Mouse (Mus musculus): ENCODE measurements at regions not wholly inside any gene's neighbourhood (a gene's known extent, or its start where the extent isn't known, plus 50 kb on each side); places are given as distances from the start of the nearest gene placed in this dataset.

- ATAC-seq (ENCODE audit: insufficient read depth, low FRiP score, low TSS enrichment), result no peak
- H3K9me3 ChIP-seq (ENCODE audit: control insufficient read depth, low read length), result no peaks in the 10 kb centered on the region
These were observed 106.3 kb upstream of the Lyplal1 start for GRCm38 (mm10) chr1:186223417-186223816.

GRCm38 (mm10) chr1:186218995-186219394 is 101.9 kb upstream of the Lyplal1 start:
- Histone ChIP-seq H3K4me1 (ENCODE audit: control insufficient read depth, insufficient read depth, low read length) (peaks cover 4% of the 10 kb centered on the region; the same call in 1 of the 2 replicates), H3K9ac (ENCODE audit: low read length) (no peak overlapping the region), H3K4me3 (ENCODE audit: low read depth, low read length) (no peak overlapping the region), H3K4me2 (ENCODE audit: low read depth) (no peak overlapping the region), H3K9me3 (ENCODE audit: control insufficient read depth, low read length) (no peaks in the 10 kb centered on the region), H3K27ac (ENCODE audit: low read depth, low read length) (no peak overlapping the region), H3K27me3 (ENCODE audit: control insufficient read depth, insufficient read depth, low read length) (no peaks in the 10 kb centered on the region), H3K36me3 (ENCODE audit: control insufficient read depth, insufficient read depth, low read length) (no peaks in the 10 kb centered on the region)
- 91% methylated on average over 4 of the region's 4 CpGs for WGBS
- ATAC-seq (ENCODE audit: insufficient read depth, low FRiP score, low TSS enrichment), result no peak
- no peak for DNase-seq (ENCODE audit: low spot score)

More at GRCm38 (mm10) chr1:186223417-186223816, 106.3 kb upstream of the Lyplal1 start:
- Histone ChIP-seq H3K27me3 (ENCODE audit: control insufficient read depth, insufficient read depth, low read length) (no peaks in the 10 kb centered on the region), H3K4me2 (ENCODE audit: low read depth) (no peak overlapping the region), H3K9ac (ENCODE audit: low read length) (no peak overlapping the region), H3K27ac (ENCODE audit: low read depth, low read length) (peak overlapping the region; percentile 31; the same call in 1 of the 2 replicates), H3K4me1 (ENCODE audit: control insufficient read depth, insufficient read depth, low read length) (peaks cover 4% of the 10 kb centered on the region; the same call in 1 of the 2 replicates), H3K36me3 (ENCODE audit: control insufficient read depth, insufficient read depth, low read length) (no peaks in the 10 kb centered on the region), H3K4me3 (ENCODE audit: low read depth, low read length) (no peak overlapping the region)
- peak; percentile 22 for DNase-seq (ENCODE audit: low spot score)
- WGBS, result 31% methylated on average over 7 of the region's 7 CpGs

- ATAC-seq (ENCODE audit: insufficient read depth, low FRiP score, low TSS enrichment) (no peak), DNase-seq (ENCODE audit: low spot score) (no peak)
- Histone ChIP-seq H3K4me3 (ENCODE audit: low read depth, low read length) (no peak overlapping the region), H3K9me3 (ENCODE audit: control insufficient read depth, low read length) (no peaks in the 10 kb centered on the region), H3K27me3 (ENCODE audit: control insufficient read depth, insufficient read depth, low read length) (no peaks in the 10 kb centered on the region), H3K27ac (ENCODE audit: low read depth, low read length) (no peak overlapping the region), H3K9ac (ENCODE audit: low read length) (no peak overlapping the region), H3K4me2 (ENCODE audit: low read depth) (no peak overlapping the region), H3K36me3 (ENCODE audit: control insufficient read depth, insufficient read depth, low read length) (no peaks in the 10 kb centered on the region), H3K4me1 (ENCODE audit: control insufficient read depth, insufficient read depth, low read length) (no peaks in the 10 kb centered on the region)
- 21% methylated on average over 3 of the region's 3 CpGs for WGBS
These were observed 100.1 kb upstream of the Lyplal1 start for GRCm38 (mm10) chr1:186217198-186217597.

- no peaks in the 10 kb centered on the region for H3K27me3 ChIP-seq (ENCODE audit: control insufficient read depth, insufficient read depth, low read length)
- H3K4me3 ChIP-seq (ENCODE audit: low read depth, low read length), result no peak overlapping the region
- H3K4me2 ChIP-seq (ENCODE audit: low read depth), result no peak overlapping the region
- H3K9me3 ChIP-seq (ENCODE audit: control insufficient read depth, low read length), result no peaks in the 10 kb centered on the region
- no peak overlapping the region for H3K27ac ChIP-seq (ENCODE audit: low read depth, low read length)
- H3K9ac ChIP-seq (ENCODE audit: low read length), result no peak overlapping the region
- 87% methylated on average over 1 of the region's 1 CpGs for WGBS
- DNase-seq (ENCODE audit: low spot score) (no peak), ATAC-seq (ENCODE audit: insufficient read depth, low FRiP score, low TSS enrichment) (no peak)
- H3K36me3 ChIP-seq (ENCODE audit: control insufficient read depth, insufficient read depth, low read length), result no peaks in the 10 kb centered on the region
- H3K4me1 ChIP-seq (ENCODE audit: control insufficient read depth, insufficient read depth, low read length), result no peaks in the 10 kb centered on the region
These were observed 87.0 kb upstream of the Lyplal1 start for GRCm38 (mm10) chr1:186204151-186204550.

GRCm38 (mm10) chr1:186202536-186202935 is 85.4 kb upstream of the Lyplal1 start:
- no peak for ATAC-seq (ENCODE audit: insufficient read depth, low FRiP score, low TSS enrichment)
- Histone ChIP-seq H3K9ac (ENCODE audit: low read length) (no peak overlapping the region), H3K4me1 (ENCODE audit: control insufficient read depth, insufficient read depth, low read length) (no peaks in the 10 kb centered on the region), H3K9me3 (ENCODE audit: control insufficient read depth, low read length) (no peaks in the 10 kb centered on the region), H3K36me3 (ENCODE audit: control insufficient read depth, insufficient read depth, low read length) (no peaks in the 10 kb centered on the region), H3K4me3 (ENCODE audit: low read depth, low read length) (no peak overlapping the region), H3K4me2 (ENCODE audit: low read depth) (no peak overlapping the region), H3K27me3 (ENCODE audit: control insufficient read depth, insufficient read depth, low read length) (no peaks in the 10 kb centered on the region), H3K27ac (ENCODE audit: low read depth, low read length) (no peak overlapping the region)
- no peak for DNase-seq (ENCODE audit: low spot score)

- DNase-seq (ENCODE audit: low spot score), result no peak
- WGBS, result 79% methylated on average over 1 of the region's 1 CpGs
- H3K4me3 ChIP-seq (ENCODE audit: low read depth, low read length), result no peak overlapping the region
These were observed 81.3 kb upstream of the Lyplal1 start for GRCm38 (mm10) chr1:186198391-186198790.

GRCm38 (mm10) chr1:186197057-186197456 is 79.9 kb upstream of the Lyplal1 start:
- Histone ChIP-seq H3K4me1 (ENCODE audit: control insufficient read depth, insufficient read depth, low read length) (no peaks in the 10 kb centered on the region), H3K4me3 (ENCODE audit: low read depth, low read length) (no peak overlapping the region), H3K9me3 (ENCODE audit: control insufficient read depth, low read length) (no peaks in the 10 kb centered on the region), H3K4me2 (ENCODE audit: low read depth) (no peak overlapping the region), H3K27ac (ENCODE audit: low read depth, low read length) (no peak overlapping the region), H3K36me3 (ENCODE audit: control insufficient read depth, insufficient read depth, low read length) (no peaks in the 10 kb centered on the region), H3K9ac (ENCODE audit: low read length) (no peak overlapping the region), H3K27me3 (ENCODE audit: control insufficient read depth, insufficient read depth, low read length) (no peaks in the 10 kb centered on the region)
- no peak for DNase-seq (ENCODE audit: low spot score)
- ATAC-seq (ENCODE audit: insufficient read depth, low FRiP score, low TSS enrichment), result no peak
- 78% methylated on average over 2 of the region's 2 CpGs for WGBS

More at GRCm38 (mm10) chr1:186198391-186198790, 81.3 kb upstream of the Lyplal1 start:
- Histone ChIP-seq H3K9ac (ENCODE audit: low read length) (no peak overlapping the region), H3K36me3 (ENCODE audit: control insufficient read depth, insufficient read depth, low read length) (no peaks in the 10 kb centered on the region), H3K9me3 (ENCODE audit: control insufficient read depth, low read length) (no peaks in the 10 kb centered on the region), H3K27me3 (ENCODE audit: control insufficient read depth, insufficient read depth, low read length) (no peaks in the 10 kb centered on the region), H3K4me2 (ENCODE audit: low read depth) (no peak overlapping the region), H3K4me1 (ENCODE audit: control insufficient read depth, insufficient read depth, low read length) (no peaks in the 10 kb centered on the region), H3K27ac (ENCODE audit: low read depth, low read length) (no peak overlapping the region)
- no peak for ATAC-seq (ENCODE audit: insufficient read depth, low FRiP score, low TSS enrichment)

- Histone ChIP-seq H3K4me1 (ENCODE audit: control insufficient read depth, insufficient read depth, low read length) (no peaks in the 10 kb centered on the region), H3K27me3 (ENCODE audit: control insufficient read depth, insufficient read depth, low read length) (no peaks in the 10 kb centered on the region), H3K9ac (ENCODE audit: low read length) (no peak overlapping the region), H3K9me3 (ENCODE audit: control insufficient read depth, low read length) (no peaks in the 10 kb centered on the region), H3K36me3 (ENCODE audit: control insufficient read depth, insufficient read depth, low read length) (no peaks in the 10 kb centered on the region), H3K4me3 (ENCODE audit: low read depth, low read length) (no peak overlapping the region), H3K27ac (ENCODE audit: low read depth, low read length) (no peak overlapping the region), H3K4me2 (ENCODE audit: low read depth) (no peak overlapping the region)
- no peak for ATAC-seq (ENCODE audit: insufficient read depth, low FRiP score, low TSS enrichment)
- no peak for DNase-seq (ENCODE audit: low spot score)
- 90% methylated on average over 11 of the region's 11 CpGs for WGBS
These were observed 72.3 kb upstream of the Lyplal1 start for GRCm38 (mm10) chr1:186189390-186189789.

GRCm38 (mm10) chr1:186187372-186187771 is 70.3 kb upstream of the Lyplal1 start:
- Histone ChIP-seq H3K36me3 (ENCODE audit: control insufficient read depth, insufficient read depth, low read length) (no peaks in the 10 kb centered on the region), H3K4me3 (ENCODE audit: low read depth, low read length) (no peak overlapping the region), H3K4me2 (ENCODE audit: low read depth) (no peak overlapping the region), H3K27me3 (ENCODE audit: control insufficient read depth, insufficient read depth, low read length) (no peaks in the 10 kb centered on the region), H3K4me1 (ENCODE audit: control insufficient read depth, insufficient read depth, low read length) (peaks cover 5% of the 10 kb centered on the region; the same call in 1 of the 2 replicates), H3K9ac (ENCODE audit: low read length) (no peak overlapping the region), H3K27ac (ENCODE audit: low read depth, low read length) (no peak overlapping the region), H3K9me3 (ENCODE audit: control insufficient read depth, low read length) (no peaks in the 10 kb centered on the region)
- WGBS, result 87% methylated on average over 5 of the region's 5 CpGs
- no peak for DNase-seq (ENCODE audit: low spot score)
- no peak for ATAC-seq (ENCODE audit: insufficient read depth, low FRiP score, low TSS enrichment)
